Mouse (Mus musculus): ENCODE data around the gene Sp8. TPM values are rescaled to one million over a fixed set of nuclear protein-coding genes. Genes with fewer than 3 reads are reported as not detected.
A peak's percentile ranks its signal among the peaks of the same experiment; 100 is the strongest.

Sp8 gene
- 3.4 and 4.0 TPM in 2 replicates for polyA plus RNA-seq (2015; fragmentation: Nextera tagmentation; extraction: Ambion mirVana)

DNA sequence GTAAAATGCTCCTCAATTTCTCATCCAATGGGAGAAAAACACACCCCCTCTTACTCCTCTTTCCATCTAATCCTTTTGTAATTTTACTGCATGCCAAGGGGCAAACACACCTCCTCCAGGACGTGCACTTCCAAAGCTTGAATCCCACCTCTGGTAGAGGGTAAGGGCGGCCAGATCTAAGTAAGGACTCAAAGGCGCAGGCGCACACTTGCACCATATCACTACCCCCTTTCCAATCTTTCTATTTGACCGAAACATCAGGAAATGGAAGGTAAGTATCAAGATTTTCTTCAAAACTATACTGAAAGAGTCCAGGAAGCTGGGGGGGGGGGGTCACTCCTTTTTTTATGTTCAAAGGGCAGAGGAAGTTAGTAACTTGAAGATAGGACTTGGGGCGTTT is at the start of gene Sp8:
Sp8 (plus strand) TSS at position 109 of the 400 bp plus-strand sequence.
- Histone ChIP-seq H3K4me2 (peak within 1 kb of the TSS; percentile 55), H3K9ac (replicated peaks) (no peak within 1 kb of the TSS), H3K9me3 (replicated peaks) (no peaks in the 10 kb centered on the region), H3K27ac (replicated peaks) (no peak within 1 kb of the TSS), H3K36me3 (no peaks in the 10 kb centered on the region), H3K4me1 (peaks cover 30% of the 10 kb centered on the region), H3K4me3 (replicated peaks) (peak within 1 kb of the TSS; percentile 39), H3K27me3 (replicated peaks) (peaks cover 77% of the 10 kb centered on the region)
- no peak for ATAC-seq (ENCODE audit: low FRiP score)
- WGBS = 4% methylated on average over 6 of the region's 6 CpGs

DNA sequence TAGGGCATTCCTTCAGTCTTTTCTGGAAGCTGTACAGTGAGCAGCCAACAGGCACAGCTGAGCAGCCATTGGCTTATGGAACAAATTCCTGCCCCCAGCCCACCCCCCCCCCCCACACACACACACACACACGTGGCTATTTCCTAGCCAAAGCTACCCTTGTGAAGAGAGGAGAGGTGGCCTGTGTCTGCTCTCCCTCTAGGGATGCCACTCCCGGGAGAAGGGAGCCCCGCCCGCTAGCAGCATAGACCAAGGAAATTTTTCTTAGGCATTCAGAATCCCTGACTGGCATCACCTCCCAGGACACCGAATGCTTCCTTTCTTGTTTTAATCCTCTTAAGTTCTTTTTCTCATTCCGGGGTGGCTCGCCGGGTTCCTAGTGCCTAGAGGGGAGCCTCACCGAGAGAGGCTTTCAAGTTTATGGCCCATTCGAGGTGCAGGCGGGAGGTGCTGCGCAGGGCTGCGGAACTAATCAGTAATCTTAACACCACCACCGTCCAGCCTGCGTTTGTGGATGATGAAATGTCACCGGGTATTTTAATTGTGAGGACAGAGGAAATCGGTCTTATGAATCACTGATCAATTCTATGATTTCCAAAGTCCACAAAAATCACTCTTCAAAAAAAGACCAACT is 34.7 kb upstream of the Sp8 start:
- 0 out of 2 replicates have a peak, but pooled peaks have one; percentile 50 for ATAC-seq (ENCODE audit: low FRiP score)
- no peaks in the 10 kb centered on the region for H3K9me3 ChIP-seq (replicated peaks)
- peak overlapping the region; percentile 49 for H3K4me2 ChIP-seq
- no peaks in the 10 kb centered on the region for H3K36me3 ChIP-seq
- H3K4me3 ChIP-seq (replicated peaks) = peak overlapping the region; percentile 4; the same call in 1 of the 2 replicates
- H3K4me1 ChIP-seq = peaks cover 5% of the 10 kb centered on the region; the same call in 1 of the 2 replicates
- under 1% methylated on average over 17 of the region's 17 CpGs for WGBS
- no peak overlapping the region for H3K27ac ChIP-seq (replicated peaks)
- peaks cover 6% of the 10 kb centered on the region; the same call in 1 of the 2 replicates for H3K27me3 ChIP-seq (replicated peaks)
- H3K9ac ChIP-seq (replicated peaks) = no peak overlapping the region

DNA sequence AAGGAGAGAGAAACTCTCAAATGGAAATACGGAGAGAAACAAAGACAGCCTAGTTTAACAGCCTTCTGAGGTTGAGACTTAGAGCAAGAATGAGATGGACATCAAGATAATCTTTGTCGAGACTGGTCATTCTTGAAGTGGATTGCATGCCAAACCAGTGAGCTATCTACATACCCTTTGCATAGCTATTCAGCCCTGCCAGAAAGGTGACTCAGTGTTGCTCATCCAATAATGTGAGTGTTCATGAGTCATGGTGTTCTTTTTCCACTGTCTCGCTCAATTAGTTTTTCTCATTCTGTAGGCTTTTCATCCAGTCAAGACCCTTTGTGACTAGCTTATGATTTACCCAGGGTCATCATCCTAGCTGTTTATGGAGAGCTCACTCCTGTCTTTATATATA is 31.6 kb upstream of the Sp8 start:
- H3K4me1 ChIP-seq = peaks cover 5% of the 10 kb centered on the region; the same call in 1 of the 2 replicates
- H3K9me3 ChIP-seq (replicated peaks) = no peaks in the 10 kb centered on the region
- WGBS = 91% methylated on average over 3 of the region's 3 CpGs
- no peak for ATAC-seq (ENCODE audit: low FRiP score)
- H3K4me2 ChIP-seq = no peak overlapping the region
- H3K27ac ChIP-seq (replicated peaks) = no peak overlapping the region
- H3K36me3 ChIP-seq = no peaks in the 10 kb centered on the region
- H3K27me3 ChIP-seq (replicated peaks) = peaks cover 6% of the 10 kb centered on the region; the same call in 1 of the 2 replicates
- no peak overlapping the region for H3K9ac ChIP-seq (replicated peaks)
- no peak overlapping the region for H3K4me3 ChIP-seq (replicated peaks)

DNA sequence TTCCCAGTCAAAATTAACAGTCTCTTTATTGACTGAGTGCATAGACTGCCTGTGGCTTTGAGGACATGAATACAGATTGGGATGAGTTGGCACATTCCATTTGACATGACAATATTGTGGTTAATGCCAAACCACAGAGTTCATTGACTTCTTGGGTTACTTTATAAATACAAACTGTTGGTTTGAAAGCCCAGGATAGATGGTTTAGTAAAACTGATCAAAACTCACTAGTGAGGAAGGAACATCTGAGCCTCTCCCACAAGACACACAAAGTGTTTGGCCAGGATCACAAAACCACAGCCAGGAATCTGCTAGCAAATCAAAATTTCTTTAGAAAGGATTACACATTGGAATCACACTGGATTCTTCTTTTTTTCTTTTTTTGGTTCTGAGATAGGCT is 30.0 kb upstream of the Sp8 start:
- ATAC-seq (ENCODE audit: low FRiP score) = no peak
- H3K27ac ChIP-seq (replicated peaks) = no peak overlapping the region

DNA sequence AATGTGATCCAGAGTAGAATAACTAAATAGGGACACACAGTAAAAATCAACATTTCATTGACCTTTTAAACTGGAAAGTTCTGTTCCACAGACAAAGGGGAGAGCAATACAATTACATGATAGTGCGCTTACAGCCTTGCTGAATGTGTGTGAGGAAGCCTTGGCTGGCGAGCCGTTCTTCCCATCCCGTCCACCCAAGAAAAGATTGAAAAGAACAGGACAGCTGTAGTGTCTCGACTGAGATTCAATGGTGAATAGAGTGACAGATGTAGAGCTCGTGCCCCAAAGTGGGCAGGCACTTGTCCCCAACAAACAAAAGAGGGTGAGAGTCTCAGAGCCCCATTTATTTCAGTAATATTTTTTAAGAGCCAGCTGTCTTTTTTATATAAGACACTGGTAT is 16.2 kb upstream of the Sp8 start:
- no peak for ATAC-seq (ENCODE audit: low FRiP score)
- no peak overlapping the region for H3K27ac ChIP-seq (replicated peaks)
- H3K27me3 ChIP-seq (replicated peaks) = peaks cover 6% of the 10 kb centered on the region
- no peak overlapping the region for H3K9ac ChIP-seq (replicated peaks)
- H3K4me2 ChIP-seq = no peak overlapping the region
- H3K4me3 ChIP-seq (replicated peaks) = no peak overlapping the region
- 28% methylated on average over 6 of the region's 6 CpGs for WGBS
- H3K36me3 ChIP-seq = no peaks in the 10 kb centered on the region
- no peaks in the 10 kb centered on the region for H3K4me1 ChIP-seq
- no peaks in the 10 kb centered on the region for H3K9me3 ChIP-seq (replicated peaks)

More for the DNA sequence above, 30.0 kb upstream of the Sp8 start:
- H3K36me3 ChIP-seq = no peaks in the 10 kb centered on the region
- no peak overlapping the region for H3K4me3 ChIP-seq (replicated peaks)
- no peaks in the 10 kb centered on the region for H3K27me3 ChIP-seq (replicated peaks)
- no peaks in the 10 kb centered on the region for H3K9me3 ChIP-seq (replicated peaks)
- H3K4me1 ChIP-seq = peaks cover 5% of the 10 kb centered on the region; the same call in 1 of the 2 replicates
- H3K4me2 ChIP-seq = no peak overlapping the region
- H3K9ac ChIP-seq (replicated peaks) = no peak overlapping the region

DNA sequence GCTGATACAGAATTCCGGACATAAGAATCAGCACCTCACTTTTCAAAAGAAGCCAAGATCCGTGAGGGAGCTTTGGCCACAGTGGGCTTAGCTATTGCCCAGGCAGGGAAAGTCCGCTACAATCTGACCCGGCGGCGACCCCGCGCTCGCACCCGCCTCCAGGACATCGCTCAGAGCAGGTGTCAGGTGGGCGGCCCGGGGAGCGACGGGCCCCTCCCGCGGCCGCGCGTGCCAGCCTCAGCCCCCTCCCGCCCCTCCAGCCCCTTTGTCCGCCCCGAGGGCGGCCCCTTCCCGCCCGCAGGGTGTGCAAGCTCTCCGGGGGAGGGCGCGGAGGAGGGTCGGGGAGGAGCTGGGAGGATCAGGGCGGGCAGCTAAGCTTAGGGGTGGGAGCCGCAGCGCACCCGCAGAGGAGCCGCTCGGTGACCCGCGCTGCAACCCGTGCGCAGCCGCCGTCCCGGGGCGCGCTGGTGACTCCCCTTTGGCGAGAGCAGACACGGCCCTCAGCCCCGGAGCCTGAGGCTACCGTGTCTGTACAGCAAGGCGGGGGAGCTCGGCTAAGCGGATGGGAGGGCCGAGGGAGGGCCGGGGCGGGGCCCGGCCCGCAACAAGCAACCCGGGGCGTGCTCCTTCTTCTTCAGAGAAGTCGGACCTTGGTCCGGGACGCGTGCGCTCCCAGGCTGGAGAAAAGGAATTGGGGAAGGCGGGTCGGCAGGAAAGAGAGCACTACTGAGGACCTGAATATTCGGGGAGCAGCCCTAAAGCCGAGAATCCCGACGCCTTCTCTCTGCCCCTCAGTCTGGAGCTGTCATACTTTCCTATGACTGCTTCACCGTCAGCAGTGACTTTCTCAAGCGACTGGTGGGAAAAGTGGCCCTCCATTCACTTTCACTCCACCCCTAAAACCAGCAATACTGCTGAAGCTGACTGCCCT is 9.5 kb upstream of the Sp8 start:
- H3K9me3 ChIP-seq (replicated peaks) = no peaks in the 10 kb centered on the region
- H3K4me3 ChIP-seq (replicated peaks) = peak overlapping the region; percentile 42
- no peaks in the 10 kb centered on the region for H3K36me3 ChIP-seq
- peaks cover 14% of the 10 kb centered on the region for H3K4me1 ChIP-seq
- peak; percentile 80 for ATAC-seq (ENCODE audit: low FRiP score)
- peak overlapping the region; percentile 77 for H3K4me2 ChIP-seq
- no peak overlapping the region for H3K27ac ChIP-seq (replicated peaks)
- under 1% methylated on average over 70 of the region's 72 CpGs for WGBS
- peak overlapping the region; percentile 14; the same call in 1 of the 2 replicates for H3K9ac ChIP-seq (replicated peaks)
- peaks cover 60% of the 10 kb centered on the region for H3K27me3 ChIP-seq (replicated peaks)

DNA sequence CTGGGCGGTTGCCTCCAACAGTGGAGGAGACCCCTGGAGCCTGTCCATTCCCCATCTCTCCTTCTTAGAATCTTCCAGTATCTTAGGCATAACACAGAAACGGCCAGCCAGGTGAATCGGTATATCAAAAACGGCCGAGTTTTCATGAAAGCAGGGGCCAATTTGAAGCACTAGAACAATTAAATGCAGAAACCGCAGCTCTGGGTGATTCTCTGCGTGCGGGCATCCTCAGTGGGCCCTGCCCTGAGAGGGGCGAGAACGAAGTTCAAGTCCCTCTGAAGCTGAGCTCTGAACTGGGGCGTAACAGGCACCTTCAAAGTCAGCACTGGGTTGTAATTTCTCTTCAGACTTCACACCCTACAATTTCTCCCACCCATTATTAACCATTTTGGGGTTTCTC is 8.8 kb upstream of the Sp8 start:
- ATAC-seq (ENCODE audit: low FRiP score) = peak; percentile 39; the same call in 1 of the 2 replicates
- H3K4me3 ChIP-seq (replicated peaks) = peak overlapping the region; percentile 42
- 4% methylated on average over 11 of the region's 11 CpGs for WGBS

DNA sequence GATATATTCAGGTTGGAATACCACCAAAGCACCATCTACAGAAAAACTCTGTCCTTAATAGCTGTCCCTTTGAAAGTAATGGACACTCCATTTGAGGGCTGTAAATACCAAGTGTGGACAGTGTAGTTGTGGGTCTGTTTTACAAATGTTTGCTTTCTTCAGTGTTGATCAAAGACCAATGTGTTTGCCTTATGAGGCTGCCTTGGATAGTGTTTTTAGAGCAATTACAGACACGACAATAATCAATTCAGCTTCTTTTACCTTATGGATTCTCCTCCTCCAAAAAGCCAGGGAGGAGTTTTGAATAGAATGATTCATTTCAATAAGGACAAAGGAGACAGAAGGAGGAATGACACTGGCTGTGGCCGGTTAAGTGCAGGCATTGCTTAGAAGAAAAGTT is 7.9 kb upstream of the Sp8 start:
- no peak for ATAC-seq (ENCODE audit: low FRiP score)
- Histone ChIP-seq H3K27ac (replicated peaks) (no peak overlapping the region), H3K27me3 (replicated peaks) (peaks cover 68% of the 10 kb centered on the region), H3K4me3 (replicated peaks) (no peak overlapping the region), H3K36me3 (no peaks in the 10 kb centered on the region), H3K9ac (replicated peaks) (no peak overlapping the region), H3K4me1 (peaks cover 18% of the 10 kb centered on the region), H3K9me3 (replicated peaks) (no peaks in the 10 kb centered on the region), H3K4me2 (no peak overlapping the region)
- WGBS = 9% methylated on average over 2 of the region's 2 CpGs

More for the DNA sequence above, 8.8 kb upstream of the Sp8 start:
- H3K9ac ChIP-seq (replicated peaks) = no peak overlapping the region
- no peaks in the 10 kb centered on the region for H3K9me3 ChIP-seq (replicated peaks)
- peak overlapping the region; percentile 77 for H3K4me2 ChIP-seq
- no peaks in the 10 kb centered on the region for H3K36me3 ChIP-seq
- H3K27me3 ChIP-seq (replicated peaks) = peaks cover 63% of the 10 kb centered on the region
- H3K4me1 ChIP-seq = peaks cover 14% of the 10 kb centered on the region
- no peak overlapping the region for H3K27ac ChIP-seq (replicated peaks)

DNA sequence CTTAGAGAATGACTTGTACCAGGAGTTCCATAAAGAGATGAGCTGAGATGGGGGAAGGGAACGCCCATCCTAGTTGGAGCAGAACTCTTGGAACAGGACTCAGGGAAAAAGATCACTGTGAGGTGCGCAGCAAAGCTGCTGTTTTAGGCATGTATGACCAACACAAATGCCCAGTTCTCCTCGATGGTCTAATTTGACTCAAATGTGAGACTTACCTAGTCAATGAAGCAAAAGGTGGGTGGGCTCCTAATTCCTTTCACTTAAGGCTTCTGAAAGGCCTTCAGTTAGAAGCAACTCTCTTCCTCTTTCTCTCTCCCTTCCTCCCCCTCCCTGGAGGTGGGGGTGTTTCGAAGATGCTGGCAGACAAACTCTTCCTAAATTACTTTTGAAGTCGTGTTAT is 6.7 kb upstream of the Sp8 start:
- Histone ChIP-seq H3K36me3 (no peaks in the 10 kb centered on the region), H3K4me1 (peaks cover 18% of the 10 kb centered on the region), H3K4me2 (no peak overlapping the region), H3K9ac (replicated peaks) (no peak overlapping the region), H3K27me3 (replicated peaks) (peaks cover 76% of the 10 kb centered on the region), H3K4me3 (replicated peaks) (no peak overlapping the region), H3K27ac (replicated peaks) (no peak overlapping the region), H3K9me3 (replicated peaks) (no peaks in the 10 kb centered on the region)
- no peak for ATAC-seq (ENCODE audit: low FRiP score)
- WGBS = 14% methylated on average over 5 of the region's 5 CpGs

DNA sequence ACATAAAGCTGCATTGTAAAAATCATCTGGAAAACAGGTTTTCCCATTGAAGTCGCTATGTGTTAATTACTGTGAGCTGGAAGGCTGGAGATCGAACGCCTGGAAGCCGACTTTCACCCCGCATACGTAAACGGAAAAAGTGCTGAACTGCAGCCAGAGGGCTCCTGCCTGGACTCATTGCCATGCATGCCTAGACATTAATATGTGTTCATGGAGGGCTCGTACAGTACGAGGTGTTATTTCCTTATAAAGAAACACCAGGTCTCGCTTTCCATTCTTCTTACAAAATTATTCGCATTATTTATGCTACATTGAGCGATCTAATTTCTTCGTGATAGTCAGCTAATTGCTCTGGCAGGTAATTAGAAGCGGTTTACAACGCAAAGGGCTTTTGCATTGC is 5.8 kb upstream of the Sp8 start:
- no peak for ATAC-seq (ENCODE audit: low FRiP score)
- Histone ChIP-seq H3K27me3 (replicated peaks) (peaks cover 79% of the 10 kb centered on the region), H3K9ac (replicated peaks) (no peak overlapping the region), H3K4me2 (no peak overlapping the region), H3K27ac (replicated peaks) (no peak overlapping the region), H3K4me3 (replicated peaks) (no peak overlapping the region), H3K4me1 (peaks cover 18% of the 10 kb centered on the region), H3K9me3 (replicated peaks) (no peaks in the 10 kb centered on the region), H3K36me3 (no peaks in the 10 kb centered on the region)
- 2% methylated on average over 15 of the region's 15 CpGs for WGBS

DNA sequence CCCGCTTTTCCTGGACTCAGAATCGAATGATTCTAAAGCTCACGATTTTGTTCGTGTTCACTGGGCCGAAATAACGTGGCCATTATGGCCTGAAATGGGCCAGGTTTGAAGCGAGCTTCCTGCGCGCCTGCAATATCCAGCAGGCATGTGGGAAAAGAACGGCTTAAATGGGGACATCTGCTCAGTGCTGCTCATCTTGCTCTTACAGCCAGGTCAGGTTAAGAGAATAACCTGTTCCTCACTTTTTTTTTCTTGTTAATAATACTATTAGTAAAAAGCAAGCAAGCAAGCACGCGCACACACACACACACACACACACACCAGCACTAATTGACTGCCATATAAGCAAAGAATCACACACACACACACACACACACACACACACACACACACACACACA is 5.3 kb upstream of the Sp8 start:
- peaks cover 80% of the 10 kb centered on the region for H3K27me3 ChIP-seq (replicated peaks)
- no peak for ATAC-seq (ENCODE audit: low FRiP score)
- 1% methylated on average over 12 of the region's 12 CpGs for WGBS
- H3K9me3 ChIP-seq (replicated peaks) = no peaks in the 10 kb centered on the region
- H3K27ac ChIP-seq (replicated peaks) = no peak overlapping the region
- no peak overlapping the region for H3K4me3 ChIP-seq (replicated peaks)
- H3K4me2 ChIP-seq = no peak overlapping the region
- H3K9ac ChIP-seq (replicated peaks) = no peak overlapping the region
- no peaks in the 10 kb centered on the region for H3K36me3 ChIP-seq
- peaks cover 18% of the 10 kb centered on the region for H3K4me1 ChIP-seq
